Mouse (Mus musculus) neural tube, embryonic 15.5 days (tissue): ENCODE results near the gene Srprb. TPM values are rescaled to one million over a fixed set of nuclear protein-coding genes. Genes with fewer than 3 reads are reported as not detected.
"Not testable (repeated sequence)": the region's sequence is repeated elsewhere in the genome, so short reads cannot be mapped to it uniquely, and the experiment has no call there.

Experiments
- ATAC-seq: fragments of 200-750 bp; cut with Nextera tagmentation; 2 replicates; pipeline ENCODE4 v1.8.0; 2017; ENCODE audit warnings: mild to moderate bottlenecking, moderate TSS enrichment, moderate library complexity; ENCODE audit not compliant: low FRiP score
- H3K27ac ChIP-seq: fragments of 300-500 bp; sonication (generic); replicated peaks from 2 replicates; pipeline ENCODE4 v1.5.1; 2015; ENCODE audit warnings: mild to moderate bottlenecking, inconsistent platforms
- H3K27me3 ChIP-seq: fragments of 300-500 bp; sonication (generic); replicated peaks from 2 replicates; pipeline ENCODE4 v1.6.1; 2015; ENCODE audit warnings: inconsistent platforms
- H3K36me3 ChIP-seq: fragments of 300-500 bp; sonication (generic); 2 replicates; pipeline ENCODE4 v1.6.1; 2015; ENCODE audit warnings: inconsistent platforms
- H3K4me1 ChIP-seq: fragments of 300-500 bp; sonication (generic); 2 replicates; pipeline ENCODE4 v1.6.1; 2015; ENCODE audit warnings: inconsistent platforms
- H3K4me2 ChIP-seq: fragments of 300-500 bp; sonication (generic); 2 replicates; pipeline ENCODE4 v1.6.1; 2015; ENCODE audit warnings: inconsistent platforms, mild to moderate bottlenecking, moderate library complexity
- H3K4me3 ChIP-seq: fragments of 300-500 bp; sonication (generic); replicated peaks from 2 replicates; pipeline ENCODE4 v1.5.1; 2015; ENCODE audit warnings: mild to moderate bottlenecking, inconsistent platforms
- H3K9ac ChIP-seq: fragments of 300-500 bp; sonication (generic); replicated peaks from 2 replicates; pipeline ENCODE4 v1.6.1; 2015; ENCODE audit warnings: mild to moderate bottlenecking, inconsistent platforms
- H3K9me3 ChIP-seq: fragments of 300-500 bp; sonication (generic); replicated peaks from 2 replicates; pipeline ENCODE4 v1.6.1; 2016; ENCODE audit warnings: inconsistent platforms
- WGBS: fragments of 180-500 bp; shearing (Covaris S2); methylation state at CpG from one replicate; pipeline ENCODE4 v1.1.7; 2015; ENCODE audit warnings: mixed read lengths; 5-methylcytosine and 5-hydroxymethylcytosine counted together
- polyA plus RNA-seq: library from polyadenylated mRNA; unstranded; fragments of >200 nt; fragmentation: Nextera tagmentation; extraction: Ambion mirVana; gene quantifications from 2 replicates; pipeline ENCODE4 v1.2.1, GENCODE M21; 2015

Gene Srprb
- polyA plus RNA-seq, 1 experiment from 2014 or later: 58.5 TPM

GRCm38 (mm10) chr9:103163806-103164205 is 38.1 kb downstream of the Srprb start:
- Histone ChIP-seq H3K27me3 (no peaks in the 10 kb centered on the region), H3K9me3 (no peaks in the 10 kb centered on the region), H3K27ac (no peak overlapping the region), H3K36me3 (peaks cover 70% of the 10 kb centered on the region), H3K9ac (no peak overlapping the region), H3K4me1 (peaks cover 3% of the 10 kb centered on the region; the same call in 1 of the 2 replicates), H3K4me2 (no peak overlapping the region), H3K4me3 (no peak overlapping the region)
- 77% methylated on average over 15 of the region's 15 CpGs for WGBS
- ATAC-seq: no peak

DNA sequence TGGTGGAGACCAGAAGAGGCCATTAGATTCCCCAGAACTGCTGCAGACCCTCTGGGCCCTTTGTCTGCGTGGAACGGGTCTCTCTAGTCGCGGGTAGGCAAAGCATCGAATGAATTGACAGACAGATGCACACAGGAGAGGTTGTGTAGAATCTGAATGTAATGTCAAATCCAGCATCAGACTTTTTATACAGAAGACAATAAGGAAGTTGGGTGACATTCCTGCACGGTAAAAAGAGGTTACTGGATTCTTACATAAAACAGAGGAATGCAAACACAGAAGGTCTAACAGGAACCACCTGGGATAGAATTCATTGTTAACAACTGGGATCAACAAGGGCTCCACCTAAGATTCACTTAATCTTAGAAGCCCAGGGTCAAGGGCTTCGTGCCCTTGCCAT is 46.8 kb downstream of the Srprb start:
- H3K4me3 ChIP-seq, H3K36me3 ChIP-seq, ATAC-seq, H3K9me3 ChIP-seq, H3K27me3 ChIP-seq, H3K4me2 ChIP-seq, H3K9ac ChIP-seq, H3K27ac ChIP-seq: not testable (repeated sequence)
- H3K4me1 ChIP-seq: peaks cover 14% of the 10 kb centered on the region
- WGBS: 91% methylated on average over 7 of the region's 7 CpGs

- no peak overlapping the region for H3K4me3 ChIP-seq
- H3K9ac ChIP-seq: no peak overlapping the region
- H3K4me1 ChIP-seq: peaks cover 14% of the 10 kb centered on the region
- no peak overlapping the region for H3K4me2 ChIP-seq
- no peak overlapping the region for H3K27ac ChIP-seq
- 94% methylated on average over 2 of the region's 2 CpGs for WGBS
- no peaks in the 10 kb centered on the region for H3K9me3 ChIP-seq
- no peak for ATAC-seq
- H3K36me3 ChIP-seq: 0 out of 2 replicates have a peak, but pooled peaks cover 9% of the 10 kb centered on the region
- H3K27me3 ChIP-seq: no peaks in the 10 kb centered on the region
Measured at GRCm38 (mm10) chr9:103154568-103154967, 47.4 kb downstream of the Srprb start.

- Histone ChIP-seq H3K4me1 (peaks cover 22% of the 10 kb centered on the region), H3K9me3 (no peaks in the 10 kb centered on the region), H3K36me3 (no peaks in the 10 kb centered on the region), H3K9ac (no peak overlapping the region), H3K27me3 (no peaks in the 10 kb centered on the region), H3K4me3 (no peak overlapping the region), H3K4me2 (no peak overlapping the region), H3K27ac (peak overlapping the region; percentile 68)
- WGBS: 26% methylated on average over 5 of the region's 5 CpGs
- ATAC-seq: peak; percentile 64
Measured at GRCm38 (mm10) chr9:103153286-103153685, 48.7 kb downstream of the Srprb start.

GRCm38 (mm10) chr9:103149074-103149799 is 52.7 kb downstream of the Srprb start:
- H3K4me3 ChIP-seq: no peak overlapping the region
- no peak overlapping the region for H3K4me2 ChIP-seq
- H3K9me3 ChIP-seq: no peaks in the 10 kb centered on the region
- no peaks in the 10 kb centered on the region for H3K27me3 ChIP-seq
- no peak overlapping the region for H3K9ac ChIP-seq
- H3K4me1 ChIP-seq: peaks cover 60% of the 10 kb centered on the region
- no peaks in the 10 kb centered on the region for H3K36me3 ChIP-seq
- no peak for ATAC-seq
- H3K27ac ChIP-seq: peak overlapping the region; percentile 25; the same call in 1 of the 2 replicates
- WGBS: 83% methylated on average over 12 of the region's 12 CpGs

DNA sequence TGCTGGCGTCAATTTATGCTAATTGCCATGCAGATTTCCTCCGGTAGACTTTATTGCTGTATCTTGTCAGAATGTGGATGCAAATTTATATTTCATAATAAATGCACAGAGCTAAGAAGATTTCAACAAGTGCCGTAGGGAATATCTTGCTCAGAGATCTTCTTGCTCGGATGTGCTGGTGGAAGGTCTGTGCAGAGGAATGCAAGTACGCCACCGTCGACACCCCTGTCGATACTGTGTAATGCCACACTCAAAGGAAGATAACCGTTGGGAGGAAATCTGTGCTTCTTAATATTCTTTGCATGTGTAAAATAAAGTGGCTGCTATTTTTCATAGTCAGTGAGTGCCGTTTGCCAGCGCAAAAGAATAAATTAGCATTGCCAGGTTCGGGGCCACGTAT is 54.8 kb downstream of the Srprb start:
- peak overlapping the region; percentile 17 for H3K4me2 ChIP-seq
- WGBS: 17% methylated on average over 13 of the region's 13 CpGs
- peak; percentile 68 for ATAC-seq
- H3K9me3 ChIP-seq: no peaks in the 10 kb centered on the region
- H3K27ac ChIP-seq: peak overlapping the region; percentile 75
- peaks cover 13% of the 10 kb centered on the region; the same call in 1 of the 2 replicates for H3K36me3 ChIP-seq
- H3K9ac ChIP-seq: no peak overlapping the region
- H3K4me1 ChIP-seq: peaks cover 54% of the 10 kb centered on the region
- no peaks in the 10 kb centered on the region for H3K27me3 ChIP-seq
- H3K4me3 ChIP-seq: no peak overlapping the region

DNA sequence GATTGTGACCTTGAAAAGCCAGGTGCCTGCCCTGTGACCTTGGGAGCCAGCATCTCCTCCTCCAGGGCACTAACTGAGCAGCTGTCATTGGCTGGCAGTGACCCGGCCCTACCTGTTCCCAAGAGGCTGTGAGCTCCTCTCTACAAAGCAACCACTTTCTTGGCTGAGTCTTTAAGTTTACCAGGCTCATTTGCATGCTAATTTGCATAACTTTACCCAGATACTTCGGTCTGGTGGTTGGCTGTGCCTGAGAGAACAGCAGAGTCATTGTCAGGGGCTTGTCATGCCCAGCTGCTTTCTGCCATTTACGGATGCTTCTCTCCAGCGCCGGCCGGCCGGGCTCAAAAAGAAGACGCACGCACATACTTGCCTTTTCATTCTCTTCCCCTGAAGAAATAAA is 55.2 kb downstream of the Srprb start:
- no peak overlapping the region for H3K9ac ChIP-seq
- H3K27ac ChIP-seq: peak overlapping the region; percentile 75
- no peaks in the 10 kb centered on the region for H3K9me3 ChIP-seq
- peaks cover 13% of the 10 kb centered on the region; the same call in 1 of the 2 replicates for H3K36me3 ChIP-seq
- H3K27me3 ChIP-seq: no peaks in the 10 kb centered on the region
- no peak overlapping the region for H3K4me3 ChIP-seq
- peaks cover 54% of the 10 kb centered on the region for H3K4me1 ChIP-seq
- ATAC-seq: peak; percentile 60; the same call in 1 of the 2 replicates
- WGBS: 11% methylated on average over 9 of the region's 9 CpGs
- peak overlapping the region; percentile 17; the same call in 1 of the 2 replicates for H3K4me2 ChIP-seq

GRCm38 (mm10) chr9:103146257-103146656 is 55.7 kb downstream of the Srprb start:
- peak; percentile 28; the same call in 1 of the 2 replicates for ATAC-seq
- peaks cover 16% of the 10 kb centered on the region; the same call in 1 of the 2 replicates for H3K36me3 ChIP-seq
- no peak overlapping the region for H3K9ac ChIP-seq
- H3K27me3 ChIP-seq: no peaks in the 10 kb centered on the region
- no peak overlapping the region for H3K4me3 ChIP-seq
- 44% methylated on average over 10 of the region's 10 CpGs for WGBS
- H3K4me2 ChIP-seq: no peak overlapping the region
- H3K27ac ChIP-seq: peak overlapping the region; percentile 75
- H3K9me3 ChIP-seq: no peaks in the 10 kb centered on the region
- H3K4me1 ChIP-seq: peaks cover 54% of the 10 kb centered on the region

GRCm38 (mm10) chr9:103145351-103145750 is 56.6 kb downstream of the Srprb start:
- H3K4me3 ChIP-seq: no peak overlapping the region
- no peaks in the 10 kb centered on the region for H3K27me3 ChIP-seq
- 0 out of 2 replicates have a peak overlapping the region, but pooled peaks have one; percentile 10 for H3K9ac ChIP-seq
- whole genome bisulfite sequencing: 37% methylated on average over 5 of the region's 5 CpGs
- peak overlapping the region; percentile 75 for H3K27ac ChIP-seq
- peaks cover 17% of the 10 kb centered on the region; the same call in 1 of the 2 replicates for H3K36me3 ChIP-seq
- peaks cover 54% of the 10 kb centered on the region for H3K4me1 ChIP-seq
- H3K4me2 ChIP-seq: no peak overlapping the region
- H3K9me3 ChIP-seq: no peaks in the 10 kb centered on the region
- no peak for ATAC-seq

DNA sequence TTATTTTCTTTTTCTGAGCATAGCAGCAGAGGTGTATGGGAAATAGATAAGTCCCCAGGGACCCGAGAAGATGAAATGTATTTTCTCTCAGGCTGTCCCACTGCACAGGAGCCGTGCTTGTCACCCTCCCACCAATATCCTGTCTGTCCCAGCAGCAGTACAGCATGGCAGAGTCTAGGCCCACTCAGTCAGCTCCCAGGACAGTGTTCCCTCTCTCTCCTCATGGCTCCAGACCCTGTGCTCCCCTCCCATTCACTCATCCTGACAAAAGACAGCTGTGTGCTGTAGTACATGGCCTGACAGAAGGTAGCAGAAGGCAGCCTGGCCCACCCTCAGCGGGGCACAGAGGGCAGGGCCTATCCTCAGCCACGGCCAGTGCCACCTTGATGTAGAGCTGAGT is 58.1 kb downstream of the Srprb start:
- H3K4me2 ChIP-seq: no peak overlapping the region
- H3K36me3 ChIP-seq: peaks cover 17% of the 10 kb centered on the region; the same call in 1 of the 2 replicates
- H3K4me1 ChIP-seq: peaks cover 57% of the 10 kb centered on the region
- ATAC-seq: no peak
- no peaks in the 10 kb centered on the region for H3K27me3 ChIP-seq
- WGBS: 50% methylated on average over 4 of the region's 4 CpGs
- no peak overlapping the region for H3K4me3 ChIP-seq
- H3K9ac ChIP-seq: no peak overlapping the region
- 0 out of 2 replicates have a peak overlapping the region, but pooled peaks have one; percentile 13 for H3K27ac ChIP-seq
- H3K9me3 ChIP-seq: no peaks in the 10 kb centered on the region

DNA sequence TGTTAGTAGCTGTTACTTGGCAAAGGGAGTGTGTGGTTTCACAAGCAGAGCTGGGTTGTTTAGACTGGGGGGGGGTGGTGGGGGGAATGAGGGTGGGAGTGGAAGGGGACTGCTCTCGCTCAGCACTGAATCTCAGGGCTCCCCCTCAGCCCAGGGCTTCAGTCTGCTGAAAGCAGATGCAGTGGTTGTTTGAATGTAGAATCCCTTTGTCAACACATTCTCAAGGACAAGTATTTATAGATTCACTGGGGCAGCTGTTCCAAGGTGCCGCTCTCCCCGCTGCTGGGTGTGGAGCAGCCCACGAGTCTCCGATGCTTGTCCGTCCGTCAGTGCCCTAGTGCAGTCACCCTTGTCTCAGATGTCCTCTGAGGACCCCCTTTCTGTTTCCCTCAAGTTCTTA is 60.7 kb downstream of the Srprb start:
- no peak for ATAC-seq
- no peak overlapping the region for H3K4me3 ChIP-seq
- peaks cover 17% of the 10 kb centered on the region; the same call in 1 of the 2 replicates for H3K36me3 ChIP-seq
- H3K27ac ChIP-seq: no peak overlapping the region
- no peaks in the 10 kb centered on the region for H3K9me3 ChIP-seq
- 88% methylated on average over 7 of the region's 7 CpGs for WGBS
- H3K9ac ChIP-seq: no peak overlapping the region
- peaks cover 46% of the 10 kb centered on the region for H3K4me1 ChIP-seq
- H3K4me2 ChIP-seq: no peak overlapping the region
- no peaks in the 10 kb centered on the region for H3K27me3 ChIP-seq

- no peaks in the 10 kb centered on the region for H3K27me3 ChIP-seq
- 88% methylated on average over 6 of the region's 6 CpGs for WGBS
- no peak for ATAC-seq
- no peak overlapping the region for H3K4me3 ChIP-seq
- H3K27ac ChIP-seq: no peak overlapping the region
- H3K4me2 ChIP-seq: no peak overlapping the region
- no peaks in the 10 kb centered on the region for H3K9me3 ChIP-seq
- peaks cover 17% of the 10 kb centered on the region; the same call in 1 of the 2 replicates for H3K36me3 ChIP-seq
- no peak overlapping the region for H3K9ac ChIP-seq
- H3K4me1 ChIP-seq: peaks cover 43% of the 10 kb centered on the region
Measured at GRCm38 (mm10) chr9:103140384-103140783, 61.6 kb downstream of the Srprb start.
